Mouse (Mus musculus): ENCODE results near the gene Dgkh. TPM values are rescaled to one million over a fixed set of nuclear protein-coding genes. Genes with fewer than 3 reads are reported as not detected.
A peak's percentile ranks its signal among the peaks of the same experiment; 100 is the strongest.

Gene Dgkh
- polyA plus RNA-seq, 1 experiment from 2014 or later = 2.9 TPM

DNA sequence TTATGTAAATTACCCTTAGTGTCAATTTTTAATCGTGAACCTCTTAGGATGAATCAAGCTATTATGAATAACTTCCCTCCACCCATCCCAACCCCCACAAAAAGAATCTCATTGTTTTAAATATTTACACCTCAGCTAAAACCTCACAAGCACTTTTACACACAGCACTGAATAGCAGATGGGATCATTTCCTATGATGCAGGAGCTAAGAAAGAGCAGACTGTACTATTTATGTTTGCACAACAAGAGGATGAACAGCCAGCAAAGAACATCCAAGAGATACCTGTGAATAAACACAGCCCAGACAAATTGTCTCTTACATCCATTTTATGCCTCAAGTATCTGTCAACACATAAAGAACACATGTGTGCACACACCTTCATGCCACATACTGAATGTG, 41.7 kb downstream of the Dgkh start:
- ATAC-seq (ENCODE audit: low FRiP score) = no peak
- Histone ChIP-seq H3K36me3 (no peaks in the 10 kb centered on the region), H3K4me1 (replicated peaks) (0 out of 2 replicates have a peak, but pooled peaks cover 3% of the 10 kb centered on the region), H3K9ac (no peak overlapping the region), H3K4me2 (no peak overlapping the region), H3K27me3 (no peaks in the 10 kb centered on the region), H3K4me3 (no peak overlapping the region), H3K27ac (no peak overlapping the region), H3K9me3 (no peaks in the 10 kb centered on the region)
- 85% methylated on average over 1 of the region's 1 CpGs for WGBS

DNA sequence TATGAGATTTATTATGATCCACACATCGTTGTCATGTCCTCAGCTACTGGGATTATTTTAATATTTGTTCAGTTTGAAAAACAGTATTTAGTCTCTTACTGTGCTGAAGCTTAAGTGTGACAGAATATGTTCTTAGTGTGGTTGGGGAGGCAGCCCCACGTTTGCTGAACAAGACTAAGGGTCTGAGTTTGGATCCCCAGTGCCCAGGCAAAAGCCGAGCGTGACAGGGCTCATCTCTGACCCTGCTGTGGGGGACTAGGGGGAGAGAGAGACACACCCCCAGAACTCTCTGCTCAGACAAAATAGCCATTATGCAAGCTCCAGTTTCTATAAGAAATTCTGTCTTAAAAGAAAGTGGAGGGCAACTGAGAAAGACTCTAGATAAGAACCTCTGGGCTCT, 42.2 kb downstream of the Dgkh start:
- WGBS = 81% methylated on average over 4 of the region's 4 CpGs
- Histone ChIP-seq H3K4me2 (no peak overlapping the region), H3K36me3 (no peaks in the 10 kb centered on the region), H3K27ac (no peak overlapping the region), H3K27me3 (no peaks in the 10 kb centered on the region), H3K9me3 (no peaks in the 10 kb centered on the region), H3K4me1 (replicated peaks) (0 out of 2 replicates have a peak, but pooled peaks cover 3% of the 10 kb centered on the region), H3K9ac (no peak overlapping the region), H3K4me3 (no peak overlapping the region)
- ATAC-seq (ENCODE audit: low FRiP score) = no peak

DNA sequence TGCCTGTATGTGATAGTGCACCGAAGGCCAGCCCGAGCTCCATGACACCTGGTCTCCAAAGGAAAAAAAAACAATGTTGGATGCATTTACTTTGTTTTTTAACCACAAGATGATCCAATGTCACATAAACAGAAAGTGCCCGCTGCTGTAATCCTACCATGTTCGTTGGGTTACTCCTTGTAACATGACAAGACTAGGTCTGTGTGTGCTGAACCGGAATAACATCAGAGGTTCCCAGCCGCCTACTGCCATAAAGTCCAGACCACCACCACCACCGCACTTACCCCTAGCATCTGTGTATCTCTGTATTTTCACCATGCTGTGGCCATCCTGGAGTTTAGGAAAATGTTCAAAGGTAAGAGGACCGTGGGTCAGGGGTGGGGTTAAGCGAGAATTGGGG, 42.6 kb downstream of the Dgkh start:
- Histone ChIP-seq H3K4me3 (no peak overlapping the region), H3K27ac (no peak overlapping the region), H3K9ac (no peak overlapping the region), H3K27me3 (no peaks in the 10 kb centered on the region), H3K36me3 (no peaks in the 10 kb centered on the region), H3K4me1 (replicated peaks) (0 out of 2 replicates have a peak, but pooled peaks cover 3% of the 10 kb centered on the region), H3K9me3 (no peaks in the 10 kb centered on the region), H3K4me2 (no peak overlapping the region)
- WGBS = 90% methylated on average over 9 of the region's 9 CpGs
- ATAC-seq (ENCODE audit: low FRiP score) = no peak

DNA sequence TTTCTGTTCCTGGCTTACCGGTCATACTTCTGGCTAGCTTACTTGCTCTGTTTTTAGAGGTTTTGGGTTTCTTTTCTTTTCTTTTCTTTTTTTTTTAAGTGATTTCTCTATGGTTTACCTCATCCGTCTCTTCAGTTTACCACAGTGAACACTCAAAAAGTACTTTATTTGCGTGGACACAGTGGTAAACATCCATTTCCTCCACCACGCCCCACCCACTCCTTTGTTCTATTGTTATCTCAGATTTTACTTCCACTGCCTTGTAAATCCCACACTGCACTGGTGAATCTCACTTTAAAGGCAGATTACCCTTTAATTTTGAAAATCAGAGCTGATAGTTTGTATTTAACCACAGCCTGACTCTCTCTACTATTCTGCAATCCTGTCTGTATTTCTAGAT, 44.9 kb downstream of the Dgkh start:
- Histone ChIP-seq H3K36me3 (no peaks in the 10 kb centered on the region), H3K9me3 (no peaks in the 10 kb centered on the region), H3K9ac (no peak overlapping the region), H3K4me2 (no peak overlapping the region), H3K4me1 (replicated peaks) (0 out of 2 replicates have a peak, but pooled peaks cover 3% of the 10 kb centered on the region), H3K27ac (no peak overlapping the region), H3K4me3 (no peak overlapping the region), H3K27me3 (no peaks in the 10 kb centered on the region)
- 80% methylated on average over 4 of the region's 4 CpGs for WGBS
- ATAC-seq (ENCODE audit: low FRiP score) = no peak

DNA sequence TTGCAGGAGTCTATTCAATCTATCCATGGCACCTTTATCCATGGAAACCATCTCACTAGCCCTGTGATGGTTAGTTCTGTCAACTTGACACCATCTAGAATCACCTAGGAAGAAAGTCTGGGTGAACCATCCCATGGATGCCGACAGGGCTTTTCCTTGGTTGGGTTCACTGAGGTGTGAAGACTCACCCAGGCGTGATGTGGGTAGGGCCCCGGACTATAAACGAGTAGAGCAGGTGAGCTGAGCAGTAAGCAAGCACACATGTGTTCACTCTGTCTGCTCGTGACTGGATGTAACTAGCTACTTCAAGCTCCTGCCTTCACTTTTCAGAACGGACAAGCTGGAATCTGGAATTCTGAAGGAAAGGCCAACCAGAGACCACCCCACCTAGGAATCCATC, 45.9 kb downstream of the Dgkh start:
- no peak overlapping the region for H3K4me2 ChIP-seq
- no peaks in the 10 kb centered on the region for H3K9me3 ChIP-seq
- 94% methylated on average over 6 of the region's 6 CpGs for WGBS
- H3K4me3 ChIP-seq = no peak overlapping the region
- H3K27ac ChIP-seq = no peak overlapping the region
- no peaks in the 10 kb centered on the region for H3K4me1 ChIP-seq (replicated peaks)
- no peak overlapping the region for H3K9ac ChIP-seq
- no peak for ATAC-seq (ENCODE audit: low FRiP score)
- no peaks in the 10 kb centered on the region for H3K27me3 ChIP-seq
- no peaks in the 10 kb centered on the region for H3K36me3 ChIP-seq

DNA sequence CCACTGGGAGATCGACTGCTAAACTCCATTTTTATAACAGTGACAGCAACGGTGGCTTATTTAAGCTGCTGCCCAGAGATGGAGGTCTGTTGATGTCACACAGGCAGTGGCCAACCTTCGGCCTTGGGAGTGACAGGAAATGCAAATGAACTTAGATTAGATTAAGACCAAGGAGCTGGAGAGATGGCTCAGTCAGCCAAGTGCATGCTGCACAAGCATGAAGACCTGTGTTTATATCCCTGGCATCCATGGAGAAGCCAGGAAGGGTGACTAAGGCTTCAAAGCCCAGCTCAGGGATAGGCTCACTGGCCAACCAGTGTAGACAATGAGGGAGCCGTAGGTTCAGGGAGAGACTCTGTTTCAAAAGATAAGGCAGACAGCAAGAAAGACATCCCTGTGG, 48.4 kb downstream of the Dgkh start:
- no peak overlapping the region for H3K4me3 ChIP-seq
- no peaks in the 10 kb centered on the region for H3K27me3 ChIP-seq
- H3K9ac ChIP-seq = no peak overlapping the region
- no peaks in the 10 kb centered on the region for H3K4me1 ChIP-seq (replicated peaks)
- ATAC-seq (ENCODE audit: low FRiP score) = no peak
- 76% methylated on average over 4 of the region's 4 CpGs for WGBS
- no peak overlapping the region for H3K4me2 ChIP-seq
- H3K27ac ChIP-seq = no peak overlapping the region
- no peaks in the 10 kb centered on the region for H3K9me3 ChIP-seq
- no peaks in the 10 kb centered on the region for H3K36me3 ChIP-seq

DNA sequence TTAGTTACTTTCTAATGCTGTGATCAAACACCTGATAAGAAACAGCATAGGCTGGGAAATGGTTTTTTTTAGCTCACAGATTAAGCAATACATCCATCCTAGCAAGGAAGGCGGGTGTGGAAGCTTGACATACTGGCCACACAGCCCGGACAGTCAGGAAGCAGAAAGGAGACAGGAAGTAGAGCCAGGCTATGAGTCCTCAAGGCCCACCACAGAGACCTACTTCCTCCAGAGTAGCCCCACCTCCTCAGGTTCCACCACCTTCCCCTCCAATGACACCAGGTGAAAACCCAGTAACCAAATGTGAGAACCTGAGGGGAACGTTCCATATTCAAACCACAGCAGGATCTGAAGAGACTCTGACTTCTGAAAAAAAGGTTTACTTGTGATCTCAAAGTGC, 53.6 kb downstream of the Dgkh start:
- Histone ChIP-seq H3K9me3 (no peaks in the 10 kb centered on the region), H3K36me3 (no peaks in the 10 kb centered on the region), H3K27me3 (no peaks in the 10 kb centered on the region), H3K4me1 (replicated peaks) (peaks cover 16% of the 10 kb centered on the region), H3K9ac (no peak overlapping the region), H3K4me2 (no peak overlapping the region), H3K4me3 (no peak overlapping the region), H3K27ac (peak overlapping the region; percentile 69; the same call in 1 of the 2 replicates)
- 75% methylated on average over 3 of the region's 3 CpGs for WGBS
- ATAC-seq (ENCODE audit: low FRiP score) = no peak

DNA sequence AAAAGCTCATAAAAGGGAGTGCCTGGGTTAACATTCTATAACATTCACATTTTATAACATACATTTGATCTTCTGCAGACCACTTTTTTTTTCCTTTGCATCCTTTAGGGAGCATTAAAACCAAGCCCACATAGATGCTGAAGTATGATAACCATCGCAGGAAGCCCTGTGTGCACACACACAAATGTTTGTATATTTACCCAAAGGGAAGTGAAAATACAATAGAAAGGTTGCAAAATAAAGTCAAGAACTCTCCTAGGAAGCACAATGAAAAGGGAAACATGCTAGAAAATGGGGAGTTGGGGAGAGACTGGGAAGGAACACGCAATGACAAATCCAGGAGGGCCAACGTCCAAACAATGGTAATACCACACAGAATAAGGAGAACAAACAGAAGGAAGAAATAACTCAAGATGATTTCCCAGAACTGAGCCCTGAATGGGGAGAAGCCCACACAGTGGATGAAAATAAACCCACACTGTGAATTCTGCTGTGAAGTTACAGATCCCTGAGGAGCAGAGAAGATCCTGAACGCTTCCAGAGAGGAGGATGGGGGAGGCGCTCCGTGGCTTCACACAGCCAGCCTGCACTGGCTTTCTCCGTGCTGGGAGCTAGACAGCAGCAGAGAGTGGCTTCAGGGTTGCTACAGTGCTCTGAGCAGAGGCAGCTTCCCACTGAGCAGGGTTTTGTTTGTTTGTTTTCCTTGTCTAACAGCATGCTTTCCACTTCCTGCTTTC, 54.6 kb downstream of the Dgkh start:
- H3K4me2 ChIP-seq = 0 out of 2 replicates have a peak overlapping the region, but pooled peaks have one; percentile 17
- H3K36me3 ChIP-seq = no peaks in the 10 kb centered on the region
- no peak overlapping the region for H3K4me3 ChIP-seq
- H3K9me3 ChIP-seq = no peaks in the 10 kb centered on the region
- ATAC-seq (ENCODE audit: low FRiP score) = peak; percentile 64; the same call in 1 of the 2 replicates
- no peaks in the 10 kb centered on the region for H3K27me3 ChIP-seq
- peak overlapping the region; percentile 46 for H3K9ac ChIP-seq
- peaks cover 18% of the 10 kb centered on the region for H3K4me1 ChIP-seq (replicated peaks)
- 33% methylated on average over 7 of the region's 7 CpGs for WGBS
- H3K27ac ChIP-seq = peak overlapping the region; percentile 69

DNA sequence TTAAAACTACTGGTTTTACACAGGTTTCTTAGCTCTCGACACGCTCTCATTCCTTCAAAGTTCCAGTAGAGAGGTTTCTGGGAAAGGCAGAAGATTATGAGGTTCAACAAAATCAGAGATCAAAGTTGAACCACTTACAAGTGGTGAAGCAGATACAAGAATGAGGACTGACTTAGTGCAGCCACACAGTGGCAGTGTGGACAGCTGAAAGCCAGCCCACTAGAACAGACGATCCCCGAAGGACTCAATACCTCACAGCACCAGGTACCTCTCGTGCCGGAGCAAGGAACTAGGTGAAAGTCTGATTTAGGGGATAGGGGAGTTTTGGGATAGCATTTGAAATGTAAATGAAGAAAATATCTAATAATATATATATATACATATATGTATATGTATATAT, 56.1 kb downstream of the Dgkh start:
- H3K4me1 ChIP-seq (replicated peaks) = peaks cover 18% of the 10 kb centered on the region
- no peak overlapping the region for H3K4me2 ChIP-seq
- no peaks in the 10 kb centered on the region for H3K27me3 ChIP-seq
- no peak overlapping the region for H3K27ac ChIP-seq
- 0 out of 2 replicates have a peak, but pooled peaks have one; percentile 44 for ATAC-seq (ENCODE audit: low FRiP score)
- no peak overlapping the region for H3K4me3 ChIP-seq
- no peak overlapping the region for H3K9ac ChIP-seq
- H3K36me3 ChIP-seq = no peaks in the 10 kb centered on the region
- WGBS = 75% methylated on average over 6 of the region's 6 CpGs
- H3K9me3 ChIP-seq = no peaks in the 10 kb centered on the region

DNA sequence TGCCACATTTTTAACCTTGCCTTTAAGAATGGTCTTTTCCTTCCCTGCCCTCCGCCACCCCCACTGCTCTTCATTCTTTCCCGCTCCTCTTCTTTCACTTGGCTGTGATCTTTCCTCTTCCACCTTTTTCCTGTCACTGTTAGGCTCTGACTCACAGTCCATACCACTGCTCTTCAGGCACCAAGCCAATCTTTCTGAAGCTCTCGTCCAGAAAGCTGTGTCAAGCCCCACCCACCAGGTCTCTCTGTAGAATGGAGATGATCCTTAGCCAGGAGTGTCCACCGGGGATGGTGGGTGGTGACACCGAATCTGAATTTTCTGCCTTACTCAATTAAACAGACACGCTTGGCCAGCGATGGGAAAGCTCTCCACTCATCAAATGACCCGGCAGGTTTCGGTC, 58.0 kb downstream of the Dgkh start:
- 84% methylated on average over 9 of the region's 9 CpGs for WGBS
- ATAC-seq (ENCODE audit: low FRiP score) = no peak
- Histone ChIP-seq H3K27me3 (no peaks in the 10 kb centered on the region), H3K4me2 (no peak overlapping the region), H3K4me1 (replicated peaks) (peaks cover 18% of the 10 kb centered on the region), H3K9ac (no peak overlapping the region), H3K9me3 (no peaks in the 10 kb centered on the region), H3K27ac (no peak overlapping the region), H3K36me3 (no peaks in the 10 kb centered on the region), H3K4me3 (no peak overlapping the region)

DNA sequence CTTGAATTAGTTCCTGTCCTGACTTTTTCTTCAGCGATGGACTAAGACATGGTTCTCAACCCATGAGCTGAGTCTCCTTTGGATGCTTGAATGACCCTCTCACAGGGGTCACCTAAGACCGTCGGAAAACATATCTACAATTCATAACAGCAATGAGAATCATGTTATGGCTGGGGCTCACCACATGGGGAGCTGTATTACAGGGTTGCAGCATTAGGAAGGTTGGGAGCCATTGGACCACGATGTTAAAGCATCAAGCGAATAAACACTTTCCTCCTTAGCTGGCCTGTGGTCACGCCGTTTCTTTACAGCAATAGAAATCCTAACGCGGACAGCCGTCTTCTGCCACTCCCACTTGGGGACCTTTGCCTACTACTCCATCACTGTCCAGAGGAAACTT, 62.6 kb downstream of the Dgkh start:
- no peak for ATAC-seq (ENCODE audit: low FRiP score)
- WGBS = 73% methylated on average over 10 of the region's 10 CpGs
- H3K4me1 ChIP-seq (replicated peaks) = 0 out of 2 replicates have a peak, but pooled peaks cover 3% of the 10 kb centered on the region

DNA sequence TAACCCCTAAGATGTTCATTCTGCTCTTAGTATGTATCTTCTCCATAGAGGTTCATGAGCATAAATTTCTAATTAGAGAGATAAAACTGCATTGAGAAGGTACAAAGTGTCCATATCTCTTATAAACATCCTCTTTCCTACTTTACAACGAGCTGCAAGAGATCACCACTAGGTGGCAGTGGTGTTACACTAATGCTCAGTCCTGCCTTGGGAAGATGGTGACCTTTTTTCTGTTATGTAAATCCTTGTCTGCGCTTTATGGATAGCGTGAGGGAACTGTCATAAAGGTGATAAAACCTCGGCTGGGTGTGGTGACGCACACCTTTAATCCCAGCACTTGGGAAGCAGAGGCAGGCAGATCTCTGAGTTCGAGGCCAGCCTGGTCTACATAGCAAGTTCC, 64.3 kb downstream of the Dgkh start:
- H3K27ac ChIP-seq = no peak overlapping the region
- no peaks in the 10 kb centered on the region for H3K4me1 ChIP-seq (replicated peaks)
- H3K27me3 ChIP-seq = no peaks in the 10 kb centered on the region
- 18% methylated on average over 6 of the region's 6 CpGs for WGBS
- H3K36me3 ChIP-seq = no peaks in the 10 kb centered on the region
- H3K9ac ChIP-seq = no peak overlapping the region
- H3K9me3 ChIP-seq = no peaks in the 10 kb centered on the region
- peak; percentile 79 for ATAC-seq (ENCODE audit: low FRiP score)
- no peak overlapping the region for H3K4me2 ChIP-seq
- H3K4me3 ChIP-seq = no peak overlapping the region

More for the DNA sequence above, 62.6 kb downstream of the Dgkh start:
- Histone ChIP-seq H3K4me3 (no peak overlapping the region), H3K9me3 (no peaks in the 10 kb centered on the region), H3K27me3 (no peaks in the 10 kb centered on the region), H3K9ac (no peak overlapping the region), H3K36me3 (no peaks in the 10 kb centered on the region), H3K4me2 (no peak overlapping the region), H3K27ac (no peak overlapping the region)

DNA sequence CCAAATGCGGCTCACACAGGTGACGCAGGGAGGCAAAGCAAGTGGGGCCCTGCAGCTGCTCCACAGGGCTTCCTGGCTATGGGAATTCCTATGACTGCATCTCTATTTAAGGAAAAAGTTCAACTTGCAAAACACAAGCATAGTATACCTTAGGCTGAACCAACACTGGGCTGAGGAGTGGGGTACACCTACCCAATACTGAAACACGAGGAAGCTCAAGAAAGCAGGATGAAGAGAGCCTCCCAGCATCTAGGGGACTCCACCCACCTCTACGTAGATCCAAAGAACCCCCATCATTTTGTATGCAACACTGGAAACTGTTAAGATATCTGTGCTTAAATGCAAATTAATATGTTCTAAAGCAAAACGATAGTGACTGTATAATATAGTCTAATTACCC, 64.8 kb downstream of the Dgkh start:
- no peaks in the 10 kb centered on the region for H3K9me3 ChIP-seq
- H3K9ac ChIP-seq = no peak overlapping the region
- 64% methylated on average over 5 of the region's 5 CpGs for WGBS
- no peaks in the 10 kb centered on the region for H3K36me3 ChIP-seq
- H3K4me3 ChIP-seq = no peak overlapping the region
- no peak overlapping the region for H3K27ac ChIP-seq
- H3K27me3 ChIP-seq = no peaks in the 10 kb centered on the region
- H3K4me1 ChIP-seq (replicated peaks) = no peaks in the 10 kb centered on the region
- no peak overlapping the region for H3K4me2 ChIP-seq
- 0 out of 2 replicates have a peak, but pooled peaks have one; percentile 27 for ATAC-seq (ENCODE audit: low FRiP score)
